Mouse (Mus musculus) stomach, embryonic 15.5 days (tissue): Measurements from ENCODE around the gene Wdr17. TPM values are rescaled to one million over a fixed set of nuclear protein-coding genes. Genes with fewer than 3 reads are reported as not detected.

Experiments used
- ATAC-seq: fragments of 200-750 bp; cut with Nextera tagmentation; 2 replicates; pipeline ENCODE4 v1.8.0; 2017; ENCODE audit warnings: low read depth, moderate number of reproducible peaks, moderate TSS enrichment; ENCODE audit not compliant: insufficient read depth, low FRiP score
- H3K27ac ChIP-seq: fragments of 300-500 bp; sonication (generic); 2 replicates; pipeline ENCODE4 v1.5.1; 2015; ENCODE audit warnings: mild to moderate bottlenecking, inconsistent platforms
- H3K27me3 ChIP-seq: fragments of 300-500 bp; sonication (generic); replicated peaks from 2 replicates; pipeline ENCODE4 v1.6.1; 2015; ENCODE audit warnings: inconsistent platforms
- H3K36me3 ChIP-seq: fragments of 300-500 bp; sonication (generic); 2 replicates; pipeline ENCODE4 v1.6.1; 2015; ENCODE audit warnings: inconsistent platforms
- H3K4me1 ChIP-seq: fragments of 300-500 bp; sonication (generic); 2 replicates; pipeline ENCODE4 v1.6.1; 2015; ENCODE audit warnings: inconsistent platforms
- H3K4me2 ChIP-seq: fragments of 300-500 bp; sonication (generic); 2 replicates; pipeline ENCODE4 v1.6.1; 2015; ENCODE audit warnings: mild to moderate bottlenecking, inconsistent platforms
- H3K4me3 ChIP-seq: fragments of 300-500 bp; sonication (generic); replicated peaks from 2 replicates; pipeline ENCODE4 v1.5.1; 2015; ENCODE audit warnings: inconsistent platforms
- H3K9ac ChIP-seq: fragments of 300-500 bp; sonication (generic); 2 replicates; pipeline ENCODE4 v1.6.1; 2015; ENCODE audit warnings: inconsistent platforms
- H3K9me3 ChIP-seq: fragments of 300-500 bp; sonication (generic); 2 replicates; pipeline ENCODE4 v1.6.1; 2016; ENCODE audit warnings: inconsistent platforms
- WGBS: fragments of 180-500 bp; shearing (Covaris S2); methylation state at CpG from one replicate; pipeline ENCODE4 v1.1.7; 2015; 5-methylcytosine and 5-hydroxymethylcytosine counted together
- polyA plus RNA-seq: library from polyadenylated mRNA; unstranded; fragments of >200 nt; fragmentation: Nextera tagmentation; extraction: Ambion mirVana; gene quantifications from 2 replicates; pipeline ENCODE4 v1.2.1, GENCODE M21; 2015

The Wdr17 gene
- 0.31 and 0.49 TPM in 2 replicates for polyA plus RNA-seq

DNA sequence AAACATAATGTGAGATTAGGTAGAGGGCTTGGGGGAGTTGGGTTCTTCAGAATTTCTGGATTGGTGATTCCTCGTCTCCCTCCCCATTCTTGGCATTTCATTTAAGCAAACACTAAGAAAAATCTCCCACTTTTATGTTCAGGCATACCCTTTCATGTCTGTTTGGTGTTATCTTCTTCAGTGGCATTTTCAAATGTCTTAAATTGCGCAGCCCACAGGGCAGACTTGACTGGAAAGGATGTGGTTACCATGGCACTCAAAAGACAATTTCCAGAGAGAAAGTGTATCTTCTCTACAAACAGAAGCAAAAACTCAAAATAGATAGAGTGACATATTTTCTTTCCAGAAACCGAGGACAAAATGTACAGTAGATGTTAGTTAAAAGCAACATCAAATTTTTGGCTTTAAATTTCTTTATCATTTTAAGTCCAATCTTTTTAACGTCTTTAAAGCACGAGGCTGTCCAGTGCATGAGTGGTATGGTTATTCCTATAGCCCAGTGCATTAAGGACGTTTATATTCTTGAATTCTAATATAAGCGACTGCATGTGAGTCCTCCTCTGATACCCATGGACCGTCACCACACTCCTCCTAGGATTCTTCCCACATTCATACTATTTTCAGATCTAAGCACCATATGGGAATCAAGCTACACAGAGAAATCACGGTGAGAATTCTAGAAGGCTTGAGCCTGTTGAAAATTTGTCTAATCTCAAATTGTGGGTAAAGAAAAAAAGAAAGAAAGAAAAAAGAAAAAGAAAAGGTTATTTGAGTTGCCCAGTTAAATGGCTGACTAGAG is at the start of gene Wdr17:
Gene Wdr17, minus strand, starts transcription at position 198 of the 799 bp plus-strand sequence.
- Histone ChIP-seq H3K36me3 (no peaks in the 10 kb centered on the region), H3K9me3 (no peaks in the 10 kb centered on the region), H3K27ac (no peak within 1 kb of the TSS), H3K4me2 (no peak within 1 kb of the TSS), H3K4me3 (no peak within 1 kb of the TSS), H3K4me1 (no peaks in the 10 kb centered on the region), H3K27me3 (no peaks in the 10 kb centered on the region), H3K9ac (no peak within 1 kb of the TSS)
- WGBS = 73% methylated on average over 9 of the region's 9 CpGs
- no peak for ATAC-seq

- Histone ChIP-seq H3K4me1 (no peaks in the 10 kb centered on the region), H3K4me2 (no peak overlapping the region), H3K27me3 (no peaks in the 10 kb centered on the region), H3K36me3 (no peaks in the 10 kb centered on the region), H3K27ac (no peak overlapping the region), H3K9me3 (no peaks in the 10 kb centered on the region), H3K4me3 (no peak overlapping the region), H3K9ac (no peak overlapping the region)
- no peak for ATAC-seq
- 43% methylated on average over 2 of the region's 2 CpGs for whole genome bisulfite sequencing
These were observed 45.3 kb upstream of the Wdr17 start for GRCm38 (mm10) chr8:54932306-54932705.

GRCm38 (mm10) chr8:54924936-54925335 is 38.0 kb upstream of the Wdr17 start:
- no peaks in the 10 kb centered on the region for H3K36me3 ChIP-seq
- no peaks in the 10 kb centered on the region for H3K9me3 ChIP-seq
- H3K27ac ChIP-seq = no peak overlapping the region
- 80% methylated on average over 3 of the region's 3 CpGs for WGBS
- no peak for ATAC-seq
- no peak overlapping the region for H3K9ac ChIP-seq
- H3K27me3 ChIP-seq = no peaks in the 10 kb centered on the region
- H3K4me3 ChIP-seq = no peak overlapping the region
- 0 out of 2 replicates have a peak, but pooled peaks cover 3% of the 10 kb centered on the region for H3K4me1 ChIP-seq
- no peak overlapping the region for H3K4me2 ChIP-seq

GRCm38 (mm10) chr8:54922160-54922855 is 35.3 kb upstream of the Wdr17 start:
- no peak overlapping the region for H3K4me3 ChIP-seq
- H3K27ac ChIP-seq = no peak overlapping the region
- H3K9me3 ChIP-seq = no peaks in the 10 kb centered on the region
- 40% methylated on average over 2 of the region's 2 CpGs for WGBS
- 0 out of 2 replicates have a peak, but pooled peaks cover 3% of the 10 kb centered on the region for H3K4me1 ChIP-seq
- H3K4me2 ChIP-seq = no peak overlapping the region
- no peaks in the 10 kb centered on the region for H3K36me3 ChIP-seq
- no peak overlapping the region for H3K9ac ChIP-seq
- no peak for ATAC-seq
- no peaks in the 10 kb centered on the region for H3K27me3 ChIP-seq

DNA sequence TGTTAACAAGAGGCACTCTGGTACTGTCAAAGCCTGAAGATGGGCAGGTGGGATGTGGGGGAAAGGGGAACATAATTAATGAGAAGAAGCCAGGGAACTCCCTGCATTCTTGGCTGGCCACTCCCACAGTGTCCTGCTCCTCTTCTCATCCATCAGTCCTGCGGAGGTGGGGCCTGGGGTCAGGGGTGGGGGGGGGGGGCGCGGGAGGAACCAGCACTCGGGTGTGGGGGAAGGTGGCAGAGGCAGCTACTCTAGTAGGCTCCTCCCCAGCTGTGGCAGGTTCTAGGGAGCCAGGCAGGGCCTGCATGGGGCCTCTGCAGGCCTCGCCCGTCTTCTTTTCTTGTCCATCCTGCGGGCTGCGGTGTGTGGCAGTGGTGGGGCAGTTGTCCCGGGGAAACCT is 30.7 kb upstream of the Wdr17 start:
- Histone ChIP-seq H3K36me3 (no peaks in the 10 kb centered on the region), H3K27ac (no peak overlapping the region), H3K4me2 (no peak overlapping the region), H3K9ac (no peak overlapping the region), H3K27me3 (no peaks in the 10 kb centered on the region), H3K9me3 (no peaks in the 10 kb centered on the region), H3K4me1 (0 out of 2 replicates have a peak, but pooled peaks cover 3% of the 10 kb centered on the region), H3K4me3 (no peak overlapping the region)
- 55% methylated on average over 6 of the region's 9 CpGs for WGBS
- no peak for ATAC-seq

GRCm38 (mm10) chr8:54912891-54913290 is 25.9 kb upstream of the Wdr17 start:
- no peak for ATAC-seq
- H3K36me3 ChIP-seq = no peaks in the 10 kb centered on the region

GRCm38 (mm10) chr8:54899444-54899843 is 12.5 kb upstream of the Wdr17 start:
- 81% methylated on average over 2 of the region's 2 CpGs for WGBS
- Histone ChIP-seq H3K4me1 (no peaks in the 10 kb centered on the region), H3K4me3 (no peak overlapping the region), H3K4me2 (no peak overlapping the region), H3K27ac (no peak overlapping the region), H3K9me3 (no peaks in the 10 kb centered on the region), H3K27me3 (no peaks in the 10 kb centered on the region), H3K36me3 (no peaks in the 10 kb centered on the region), H3K9ac (no peak overlapping the region)
- ATAC-seq = no peak

More at GRCm38 (mm10) chr8:54912891-54913290, 25.9 kb upstream of the Wdr17 start:
- Histone ChIP-seq H3K9ac (no peak overlapping the region), H3K4me2 (no peak overlapping the region), H3K27ac (no peak overlapping the region), H3K4me3 (no peak overlapping the region), H3K9me3 (no peaks in the 10 kb centered on the region), H3K4me1 (no peaks in the 10 kb centered on the region), H3K27me3 (no peaks in the 10 kb centered on the region)
- 89% methylated on average over 2 of the region's 2 CpGs for WGBS

GRCm38 (mm10) chr8:54894637-54895322 is 7.8 kb upstream of the Wdr17 start:
- H3K4me1 ChIP-seq = no peaks in the 10 kb centered on the region
- ATAC-seq = no peak
- WGBS = 67% methylated on average over 2 of the region's 2 CpGs

DNA sequence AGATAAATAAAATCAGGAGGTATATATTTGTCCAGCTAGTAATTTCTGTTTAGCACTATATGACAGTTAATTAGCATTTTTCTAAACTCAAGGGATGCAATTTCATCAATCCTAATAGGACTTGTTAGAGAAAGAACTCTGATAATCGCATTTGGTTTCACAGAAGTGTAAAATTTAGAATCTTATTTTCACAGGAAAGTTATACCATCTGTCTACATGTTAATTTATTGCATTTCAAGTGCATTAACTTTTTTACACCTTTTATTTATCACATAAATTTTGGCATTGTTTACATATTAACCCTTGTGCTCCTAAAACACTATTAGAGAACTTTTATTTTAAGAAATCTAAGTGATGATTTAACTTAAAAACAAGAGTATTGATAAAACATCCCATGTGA is 7.2 kb upstream of the Wdr17 start:
- Histone ChIP-seq H3K36me3 (no peaks in the 10 kb centered on the region), H3K4me1 (no peaks in the 10 kb centered on the region), H3K4me3 (no peak overlapping the region), H3K27ac (no peak overlapping the region), H3K27me3 (no peaks in the 10 kb centered on the region), H3K4me2 (no peak overlapping the region), H3K9me3 (no peaks in the 10 kb centered on the region), H3K9ac (no peak overlapping the region)
- no peak for ATAC-seq
- WGBS = 76% methylated on average over 1 of the region's 1 CpGs

More at GRCm38 (mm10) chr8:54894637-54895322, 7.8 kb upstream of the Wdr17 start:
- H3K9me3 ChIP-seq = no peaks in the 10 kb centered on the region
- H3K27me3 ChIP-seq = no peaks in the 10 kb centered on the region
- no peak overlapping the region for H3K9ac ChIP-seq
- H3K4me2 ChIP-seq = no peak overlapping the region
- no peak overlapping the region for H3K4me3 ChIP-seq
- H3K27ac ChIP-seq = no peak overlapping the region
- H3K36me3 ChIP-seq = no peaks in the 10 kb centered on the region

GRCm38 (mm10) chr8:54886560-54886959 is 424 bp downstream of the Wdr17 start:
- no peaks in the 10 kb centered on the region for H3K36me3 ChIP-seq
- H3K4me3 ChIP-seq = no peak overlapping the region
- no peak for ATAC-seq
- no peaks in the 10 kb centered on the region for H3K9me3 ChIP-seq
- H3K27ac ChIP-seq = no peak overlapping the region
- H3K4me2 ChIP-seq = no peak overlapping the region
- no peaks in the 10 kb centered on the region for H3K4me1 ChIP-seq
- H3K27me3 ChIP-seq = no peaks in the 10 kb centered on the region
- WGBS = 76% methylated on average over 4 of the region's 4 CpGs
- H3K9ac ChIP-seq = no peak overlapping the region

GRCm38 (mm10) chr8:54876458-54876857 is 10.5 kb downstream of the Wdr17 start:
- no peak overlapping the region for H3K4me3 ChIP-seq
- no peaks in the 10 kb centered on the region for H3K36me3 ChIP-seq
- H3K9ac ChIP-seq = no peak overlapping the region
- no peak for ATAC-seq
- H3K9me3 ChIP-seq = no peaks in the 10 kb centered on the region
- H3K27me3 ChIP-seq = no peaks in the 10 kb centered on the region
- no peak overlapping the region for H3K4me2 ChIP-seq
- no peak overlapping the region for H3K27ac ChIP-seq
- no peaks in the 10 kb centered on the region for H3K4me1 ChIP-seq
- 77% methylated on average over 4 of the region's 4 CpGs for WGBS

DNA sequence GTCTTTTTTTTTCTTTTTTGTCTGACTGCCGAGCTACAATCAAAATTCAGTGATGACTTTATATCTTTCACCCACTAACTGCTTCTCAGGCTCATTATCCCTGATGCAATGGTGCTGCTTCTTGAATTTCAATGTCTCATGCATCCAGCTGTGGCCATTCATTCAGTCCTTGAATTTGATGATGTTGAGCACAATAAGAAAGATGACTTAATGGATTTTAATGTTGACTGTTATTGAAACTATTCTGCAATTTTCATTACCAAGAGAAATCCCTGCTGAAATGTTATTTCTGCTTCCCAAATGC is 22.3 kb downstream of the Wdr17 start:
- Histone ChIP-seq H3K27ac (no peak overlapping the region), H3K27me3 (no peaks in the 10 kb centered on the region), H3K9me3 (no peaks in the 10 kb centered on the region), H3K4me1 (no peaks in the 10 kb centered on the region), H3K4me3 (no peak overlapping the region), H3K9ac (no peak overlapping the region), H3K4me2 (no peak overlapping the region), H3K36me3 (no peaks in the 10 kb centered on the region)
- ATAC-seq = no peak
- 79% methylated on average over 1 of the region's 1 CpGs for WGBS
